Mouse (Mus musculus) frontal cortex, postnatal 25 days (tissue): ENCODE measurements around the gene Arl3.

Experiments
- DNase-seq, 2 experiments: peaks; one replicate each; pipeline ENCODE4 v3.0.0; 2022; ENCODE audit warnings: low spot score in 2 of 2

Arl3 gene

GRCm38 (mm10) chr19:46533066-46533465 lies 39.9 kb downstream of the Arl3 start:
- no peak for DNase-seq

- no peak for DNase-seq
These were observed 40.8 kb downstream of the Arl3 start for GRCm38 (mm10) chr19:46532031-46532688.

DNA sequence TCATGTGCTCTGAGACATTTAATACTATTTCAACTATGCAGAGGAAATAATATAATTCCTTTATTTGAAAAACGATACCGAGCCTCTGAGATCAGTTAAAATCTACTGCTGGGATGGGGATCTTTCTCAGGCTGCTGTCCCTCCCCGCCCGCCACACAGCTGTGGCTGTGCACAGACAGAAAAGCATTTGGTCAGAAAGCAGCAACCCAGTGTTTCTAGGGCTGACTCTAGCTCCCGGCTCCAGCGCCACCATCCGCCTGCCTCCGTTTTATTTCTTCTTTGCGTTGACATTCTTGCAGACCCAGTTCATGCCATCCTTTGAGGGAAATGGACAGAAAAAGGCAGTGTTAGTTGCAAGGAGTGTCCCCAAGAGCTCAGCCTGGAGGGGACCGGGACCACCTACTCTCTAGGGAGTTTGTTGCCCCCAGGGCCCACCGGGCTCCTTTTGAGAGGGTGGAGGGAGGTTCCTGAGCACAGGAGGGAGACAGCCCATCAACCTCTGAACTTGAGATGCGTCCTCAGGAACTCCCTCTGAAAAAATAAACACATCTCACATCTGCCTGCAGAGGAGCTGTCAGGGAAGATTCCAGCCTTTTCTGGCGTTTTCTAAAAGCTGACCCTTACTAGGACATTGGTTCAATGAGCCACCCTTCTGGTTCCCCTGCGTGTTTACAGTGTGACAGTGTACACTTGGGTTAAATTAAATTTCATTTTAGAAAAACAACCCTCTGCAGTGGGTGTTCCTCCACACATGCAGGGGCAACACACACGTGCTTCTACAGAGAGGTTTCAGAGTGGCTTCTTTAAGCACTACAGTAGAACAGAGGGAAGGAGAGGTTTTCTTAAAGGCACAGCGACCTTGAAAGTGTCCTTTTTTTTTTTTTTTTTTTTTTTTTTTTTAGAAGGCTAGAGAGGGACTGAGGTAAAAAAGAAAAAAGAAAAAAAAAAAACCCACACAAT lies 41.6 kb downstream of the Arl3 start:
- DNase-seq = no peak

DNA sequence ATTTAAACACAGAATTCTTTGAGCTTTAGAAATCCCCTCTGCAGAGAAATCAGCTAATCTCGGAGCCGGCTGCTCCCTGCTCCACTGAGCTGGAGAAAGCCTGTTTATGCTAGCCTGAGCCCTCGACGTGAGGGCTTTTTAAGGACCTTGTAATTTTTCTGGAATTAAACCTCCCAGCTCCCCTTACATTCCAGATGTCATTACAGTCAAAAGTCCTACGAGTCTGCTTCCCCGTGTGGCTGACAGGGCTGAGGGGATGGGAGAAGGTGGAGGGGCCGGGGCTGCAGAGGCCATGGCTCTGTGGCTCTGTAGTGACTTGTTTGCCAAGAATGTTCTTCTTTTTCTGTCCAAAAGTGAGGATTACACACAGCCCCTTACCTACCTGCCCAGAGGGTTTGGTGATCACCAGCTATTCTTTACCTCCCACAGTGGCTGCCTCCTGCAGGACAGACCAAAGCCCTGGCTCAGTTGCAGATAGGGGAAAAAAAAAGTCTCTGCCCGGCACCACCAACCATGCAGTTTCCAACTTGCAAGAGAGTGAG lies 42.5 kb downstream of the Arl3 start:
- DNase-seq = no peak

- no peak for DNase-seq
These were observed 43.2 kb downstream of the Arl3 start for GRCm38 (mm10) chr19:46529601-46530448.

GRCm38 (mm10) chr19:46528529-46529213 lies 44.3 kb downstream of the Arl3 start:
- peak in 1 of 2 experiments; percentile 52 for DNase-seq

- no peak for DNase-seq
These were observed 45.1 kb downstream of the Arl3 start for GRCm38 (mm10) chr19:46527632-46528528.

- no peak for DNase-seq
These were observed 47.0 kb downstream of the Arl3 start for GRCm38 (mm10) chr19:46525691-46526631.

- DNase-seq = no peak
These were observed 48.2 kb downstream of the Arl3 start for GRCm38 (mm10) chr19:46524601-46525321.

GRCm38 (mm10) chr19:46524152-46524544 lies 48.9 kb downstream of the Arl3 start:
- no peak for DNase-seq

GRCm38 (mm10) chr19:46523480-46524151 lies 49.4 kb downstream of the Arl3 start:
- peak in 1 of 2 experiments; percentile 56 for DNase-seq

- no peak for DNase-seq
These were observed 49.9 kb downstream of the Arl3 start for GRCm38 (mm10) chr19:46523131-46523479.

DNA sequence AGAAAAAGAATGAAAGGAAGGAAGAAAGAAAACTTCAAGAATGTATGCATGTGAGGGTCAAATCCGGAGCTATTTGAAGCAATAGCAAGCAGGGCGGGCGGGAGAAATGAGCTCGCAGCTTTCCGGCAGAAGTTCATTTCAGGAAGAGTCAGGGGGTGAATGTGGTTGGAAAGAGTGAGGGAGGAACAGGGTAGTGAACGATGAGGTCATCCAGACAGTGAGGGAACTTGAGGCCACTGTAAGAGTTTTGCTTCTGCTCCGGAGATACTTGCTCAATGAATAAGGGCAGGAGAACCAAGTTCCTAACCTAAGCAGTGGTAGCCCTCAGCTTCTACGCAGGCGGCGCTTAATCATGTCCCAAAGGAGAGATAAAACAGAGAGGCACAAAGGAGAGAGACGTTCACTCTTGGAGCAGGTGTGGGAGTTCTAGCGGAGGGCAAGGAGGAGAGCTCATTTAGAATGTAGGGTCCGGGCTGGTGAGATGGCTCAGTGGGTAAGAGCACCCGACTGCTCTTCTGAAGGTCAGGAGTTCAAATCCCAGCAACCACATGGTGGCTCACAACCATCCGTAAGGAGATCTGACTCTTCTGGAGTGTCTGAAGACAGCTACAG lies 50.5 kb downstream of the Arl3 start:
- no peak for DNase-seq

DNA sequence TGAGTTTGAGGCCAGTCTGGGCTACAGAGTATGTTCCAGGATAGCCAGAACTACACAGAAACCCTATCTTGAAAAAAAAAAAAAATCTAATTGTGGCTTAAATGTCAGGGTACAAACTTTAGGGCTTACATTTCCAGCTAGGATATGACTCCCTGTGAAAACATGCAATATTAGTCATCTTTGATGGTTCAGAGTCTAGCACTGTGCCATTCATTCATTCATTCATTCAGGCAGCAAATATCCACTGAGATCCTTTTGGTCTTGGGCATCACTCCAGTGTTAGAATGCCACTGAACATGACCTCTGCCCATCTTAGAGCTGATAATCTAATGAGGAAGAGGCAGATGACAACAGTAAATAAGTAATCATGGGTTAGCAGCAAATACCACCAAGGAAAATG lies 51.3 kb downstream of the Arl3 start:
- no peak for DNase-seq

- no peak for DNase-seq
These were observed 54.0 kb downstream of the Arl3 start for GRCm38 (mm10) chr19:46518828-46519621.

GRCm38 (mm10) chr19:46518352-46518787 lies 54.6 kb downstream of the Arl3 start:
- DNase-seq = no peak
